Mouse (Mus musculus): ENCODE results near the gene BC051142. TPM values are rescaled to one million over a fixed set of nuclear protein-coding genes. Genes with fewer than 3 reads are reported as not detected.
"Not testable (repeated sequence)": the region's sequence is repeated elsewhere in the genome, so short reads cannot be mapped to it uniquely, and the experiment has no call there.

BC051142 gene
- polyA plus RNA-seq, 1 experiment from 2014 or later: 0.61 TPM

DNA sequence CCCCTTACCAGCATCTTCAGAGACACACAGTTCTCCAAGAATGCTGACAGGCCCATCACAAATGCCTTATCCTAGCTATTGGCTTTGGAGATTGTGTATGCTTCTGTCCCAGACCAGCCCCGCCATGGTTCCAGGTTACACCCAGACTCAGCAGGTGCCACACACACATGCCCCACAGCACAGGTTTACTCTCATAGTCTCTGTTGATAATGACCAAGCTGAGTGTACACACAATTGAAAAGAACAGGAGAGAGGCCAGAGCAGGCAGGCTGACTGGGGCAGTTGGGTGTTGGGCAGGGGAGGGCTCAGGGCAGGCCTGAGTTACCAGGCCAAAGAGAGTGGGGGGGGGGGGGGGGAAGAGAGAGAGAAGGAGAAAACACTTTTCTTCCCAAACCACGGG is 77.8 kb downstream of the BC051142 start:
- no peak overlapping the region for H3K9ac ChIP-seq
- WGBS: 88% methylated on average over 1 of the region's 2 CpGs
- H3K4me3 ChIP-seq: no peak overlapping the region
- no peak overlapping the region for H3K4me2 ChIP-seq
- H3K4me1 ChIP-seq: no peaks in the 10 kb centered on the region
- no peaks in the 10 kb centered on the region; the same call in 1 of the 2 replicates for H3K27me3 ChIP-seq
- H3K9me3 ChIP-seq: no peaks in the 10 kb centered on the region
- ATAC-seq (ENCODE audit: insufficient number of reproducible peaks, low FRiP score, low TSS enrichment, low read depth): no peak
- no peaks in the 10 kb centered on the region for H3K36me3 ChIP-seq
- no peak overlapping the region for H3K27ac ChIP-seq

GRCm38 (mm10) chr17:34477238-34478013 is 78.8 kb downstream of the BC051142 start, which contains the start of gene Btnl4:
Btnl4 (minus strand) TSS chr17:34477318.
- H3K4me2 ChIP-seq; H3K36me3 ChIP-seq; H3K27me3 ChIP-seq; H3K9ac ChIP-seq; H3K27ac ChIP-seq; H3K4me1 ChIP-seq; ATAC-seq (ENCODE audit: insufficient number of reproducible peaks, low FRiP score, low TSS enrichment, low read depth); H3K4me3 ChIP-seq; H3K9me3 ChIP-seq: not testable (repeated sequence)
- WGBS: 80% methylated on average over 5 of the region's 5 CpGs

DNA sequence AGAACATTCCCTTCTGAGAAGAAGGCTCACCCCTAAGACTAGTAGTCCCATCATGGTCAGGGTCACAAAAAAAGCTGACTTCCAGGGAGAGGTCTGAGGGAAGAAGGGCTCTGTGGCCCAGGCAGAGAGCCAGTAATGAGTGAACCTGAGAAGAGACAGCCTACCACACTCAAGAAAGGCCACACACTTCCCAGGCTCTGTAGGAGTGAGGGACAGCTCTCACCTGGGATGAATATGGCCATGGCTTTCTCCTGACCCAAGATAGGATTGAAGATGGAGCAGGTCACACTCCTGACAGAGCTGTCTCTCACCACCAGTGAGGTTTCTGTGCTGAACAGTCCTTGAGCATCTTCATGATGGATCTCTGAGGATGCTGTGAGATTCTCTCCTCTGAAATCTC is 94.2 kb downstream of the BC051142 start:
- no peak overlapping the region for H3K9ac ChIP-seq
- no peaks in the 10 kb centered on the region for H3K4me1 ChIP-seq
- ATAC-seq (ENCODE audit: insufficient number of reproducible peaks, low FRiP score, low TSS enrichment, low read depth): no peak
- no peaks in the 10 kb centered on the region for H3K36me3 ChIP-seq
- H3K4me3 ChIP-seq: no peak overlapping the region
- no peak overlapping the region for H3K27ac ChIP-seq
- H3K4me2 ChIP-seq: no peak overlapping the region
- H3K9me3 ChIP-seq: no peaks in the 10 kb centered on the region
- H3K27me3 ChIP-seq: no peaks in the 10 kb centered on the region

- H3K27me3 ChIP-seq; H3K4me2 ChIP-seq; H3K27ac ChIP-seq; H3K9me3 ChIP-seq; H3K4me1 ChIP-seq; H3K9ac ChIP-seq; H3K36me3 ChIP-seq; H3K4me3 ChIP-seq; ATAC-seq (ENCODE audit: insufficient number of reproducible peaks, low FRiP score, low TSS enrichment, low read depth): not testable (repeated sequence)
- WGBS: 76% methylated on average over 2 of the region's 2 CpGs
These were observed 96.5 kb downstream of the BC051142 start for GRCm38 (mm10) chr17:34495156-34495555.

DNA sequence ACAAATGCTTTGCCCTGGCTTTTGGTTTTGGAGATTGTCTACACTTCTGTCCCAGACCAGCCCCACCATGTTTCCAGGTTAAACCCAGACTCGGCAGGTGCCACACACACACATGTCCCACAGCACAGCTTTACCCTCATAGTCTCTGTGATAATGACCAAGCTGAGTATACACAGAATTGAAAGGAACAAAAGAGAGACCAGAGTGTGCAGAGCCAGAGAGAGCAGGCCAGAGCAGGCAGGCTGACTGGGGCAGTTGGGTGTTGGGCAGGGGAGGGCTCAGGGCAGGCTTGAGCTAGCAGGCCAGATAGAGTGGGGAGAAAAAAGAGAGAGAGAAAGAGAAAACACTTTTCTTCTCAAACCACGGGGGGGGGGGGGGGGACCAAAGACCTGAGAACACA is 97.9 kb downstream of the BC051142 start:
- Histone ChIP-seq H3K36me3 (no peaks in the 10 kb centered on the region), H3K4me1 (no peaks in the 10 kb centered on the region), H3K27ac (no peak overlapping the region), H3K4me3 (no peak overlapping the region), H3K9me3 (no peaks in the 10 kb centered on the region), H3K9ac (no peak overlapping the region), H3K4me2 (no peak overlapping the region), H3K27me3 (no peaks in the 10 kb centered on the region)
- ATAC-seq (ENCODE audit: insufficient number of reproducible peaks, low FRiP score, low TSS enrichment, low read depth): no peak
- WGBS: 83% methylated on average over 1 of the region's 2 CpGs

DNA sequence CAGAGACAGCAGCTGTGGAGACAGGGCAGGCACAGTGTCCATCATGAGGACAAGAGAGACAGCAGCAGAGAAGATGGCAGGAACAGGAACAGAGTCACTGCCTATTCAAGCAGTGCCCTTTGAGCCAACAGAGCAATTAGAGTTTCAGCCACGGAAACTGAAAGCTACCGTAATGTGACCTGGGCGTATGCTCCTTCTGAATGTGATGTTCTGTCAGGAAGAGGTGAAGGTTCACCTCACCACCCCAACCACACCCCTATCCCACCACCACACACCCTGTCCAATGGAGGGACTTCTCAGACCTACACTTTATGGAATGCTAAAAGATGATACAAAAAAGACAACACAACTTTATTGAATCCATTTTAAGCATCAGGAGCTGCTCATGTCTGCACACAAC is 98.7 kb downstream of the BC051142 start:
- ATAC-seq (ENCODE audit: insufficient number of reproducible peaks, low FRiP score, low TSS enrichment, low read depth); H3K27me3 ChIP-seq; H3K4me1 ChIP-seq; H3K9me3 ChIP-seq; H3K9ac ChIP-seq; H3K36me3 ChIP-seq; H3K27ac ChIP-seq; H3K4me3 ChIP-seq; H3K4me2 ChIP-seq: not testable (repeated sequence)
- 68% methylated on average over 3 of the region's 3 CpGs for WGBS

GRCm38 (mm10) chr17:34497726-34498125 is 99.1 kb downstream of the BC051142 start:
- ATAC-seq (ENCODE audit: insufficient number of reproducible peaks, low FRiP score, low TSS enrichment, low read depth); H3K36me3 ChIP-seq; H3K9me3 ChIP-seq; H3K4me2 ChIP-seq; H3K4me1 ChIP-seq; H3K4me3 ChIP-seq; H3K27me3 ChIP-seq; H3K27ac ChIP-seq; H3K9ac ChIP-seq: not testable (repeated sequence)
- 73% methylated on average over 4 of the region's 4 CpGs for WGBS

- no peak for ATAC-seq (ENCODE audit: insufficient number of reproducible peaks, low FRiP score, low TSS enrichment, low read depth)
- Histone ChIP-seq H3K27ac (no peak overlapping the region), H3K4me1 (no peaks in the 10 kb centered on the region), H3K36me3 (no peaks in the 10 kb centered on the region), H3K4me3 (no peak overlapping the region), H3K9ac (no peak overlapping the region), H3K4me2 (no peak overlapping the region), H3K9me3 (no peaks in the 10 kb centered on the region), H3K27me3 (no peaks in the 10 kb centered on the region)
These were observed 109.0 kb downstream of the BC051142 start for GRCm38 (mm10) chr17:34507591-34507990.

Other genes starting within 250 kb of the BC051142 start
- gene H2-DMb1, start 245.7 kb upstream of the BC051142 start, polyA plus RNA-seq (2015; fragmentation: Nextera tagmentation; extraction: Ambion mirVana): 2.6 and 3.3 TPM in 2 replicates
- 13.2 and 13.4 TPM in 2 replicates for gene Tap1, start 211.3 kb upstream of the BC051142 start, polyA plus RNA-seq (2015; fragmentation: Nextera tagmentation; extraction: Ambion mirVana)
- 3.1 and 3.4 TPM in 2 replicates for gene Psmb9, start 211.1 kb upstream of the BC051142 start, polyA plus RNA-seq (2015; fragmentation: Nextera tagmentation; extraction: Ambion mirVana)
- gene Psmb8, start 201.1 kb upstream of the BC051142 start, polyA plus RNA-seq (2015; fragmentation: Nextera tagmentation; extraction: Ambion mirVana): 11.7 and 12.1 TPM in 2 replicates
- gene Tap2, start 195.3 kb upstream of the BC051142 start, polyA plus RNA-seq (2015; fragmentation: Nextera tagmentation; extraction: Ambion mirVana): 5.9 and 6.1 TPM in 2 replicates
- 0.32 TPM in 1 of 2 replicates, not detected in the other for gene H2-Ob, start 159.9 kb upstream of the BC051142 start, polyA plus RNA-seq (2015; fragmentation: Nextera tagmentation; extraction: Ambion mirVana)
- gene H2-Ab1, start 141.1 kb upstream of the BC051142 start, polyA plus RNA-seq (2015; fragmentation: Nextera tagmentation; extraction: Ambion mirVana): 5.8 and 7.5 TPM in 2 replicates
- 2.9 and 3.3 TPM in 2 replicates for gene H2-Aa, start 111.0 kb upstream of the BC051142 start, polyA plus RNA-seq (2015; fragmentation: Nextera tagmentation; extraction: Ambion mirVana)
- gene H2-Eb1, start 93.0 kb upstream of the BC051142 start, polyA plus RNA-seq (2015; fragmentation: Nextera tagmentation; extraction: Ambion mirVana): 3.3 and 3.8 TPM in 2 replicates
- not detected in 2 replicates for gene H2-Eb2, start 73.2 kb upstream of the BC051142 start, polyA plus RNA-seq (2015; fragmentation: Nextera tagmentation; extraction: Ambion mirVana)
- gene Btnl2, start 44.0 kb upstream of the BC051142 start, polyA plus RNA-seq (2015; fragmentation: Nextera tagmentation; extraction: Ambion mirVana): 0.20 TPM in 2 replicates
- gene Btnl1, start 21.7 kb upstream of the BC051142 start, polyA plus RNA-seq (2015; fragmentation: Nextera tagmentation; extraction: Ambion mirVana): not detected in 2 replicates
- gene Btnl4, start 78.5 kb downstream of the BC051142 start, polyA plus RNA-seq (2015; fragmentation: Nextera tagmentation; extraction: Ambion mirVana): not detected in 2 replicates
- not detected in 2 replicates for gene Btnl6, start 118.5 kb downstream of the BC051142 start, polyA plus RNA-seq (2015; fragmentation: Nextera tagmentation; extraction: Ambion mirVana)
- 3.4 and 5.9 TPM in 2 replicates for gene Notch4, start 165.4 kb downstream of the BC051142 start, polyA plus RNA-seq (2015; fragmentation: Nextera tagmentation; extraction: Ambion mirVana)
- 7.2 and 10.1 TPM in 2 replicates for gene Gpsm3, start 191.0 kb downstream of the BC051142 start, polyA plus RNA-seq (2015; fragmentation: Nextera tagmentation; extraction: Ambion mirVana)
- gene Pbx2, start 192.4 kb downstream of the BC051142 start, polyA plus RNA-seq (2015; fragmentation: Nextera tagmentation; extraction: Ambion mirVana): 9.6 and 9.8 TPM in 2 replicates
- 2.0 and 2.5 TPM in 2 replicates for gene Ager, start 199.0 kb downstream of the BC051142 start, polyA plus RNA-seq (2015; fragmentation: Nextera tagmentation; extraction: Ambion mirVana)
- 107 and 111 TPM in 2 replicates for gene Rnf5, start 204.9 kb downstream of the BC051142 start, polyA plus RNA-seq (2015; fragmentation: Nextera tagmentation; extraction: Ambion mirVana)
- 45.8 and 50.6 TPM in 2 replicates for gene Agpat1, start 205.4 kb downstream of the BC051142 start, polyA plus RNA-seq (2015; fragmentation: Nextera tagmentation; extraction: Ambion mirVana)
- 8.3 and 13.4 TPM in 2 replicates for gene Egfl8, start 217.2 kb downstream of the BC051142 start, polyA plus RNA-seq (2015; fragmentation: Nextera tagmentation; extraction: Ambion mirVana)
- 26.8 and 29.9 TPM in 2 replicates for gene Ppt2, start 229.7 kb downstream of the BC051142 start, polyA plus RNA-seq (2015; fragmentation: Nextera tagmentation; extraction: Ambion mirVana)
- gene Prrt1, start 230.7 kb downstream of the BC051142 start, polyA plus RNA-seq (2015; fragmentation: Nextera tagmentation; extraction: Ambion mirVana): 0.46 and 0.60 TPM in 2 replicates
- gene Fkbpl, start 245.9 kb downstream of the BC051142 start, polyA plus RNA-seq (2015; fragmentation: Nextera tagmentation; extraction: Ambion mirVana): 15.5 and 17.1 TPM in 2 replicates
- gene Atf6b, start 248.3 kb downstream of the BC051142 start, polyA plus RNA-seq (2015; fragmentation: Nextera tagmentation; extraction: Ambion mirVana): 85.4 and 88.3 TPM in 2 replicates